Mouse (Mus musculus): ENCODE results near the gene Gle1. TPM values are rescaled to one million over a fixed set of nuclear protein-coding genes. Genes with fewer than 3 reads are reported as not detected.

The Gle1 gene
- polyA plus RNA-seq, 1 experiment from 2014 or later, result 69.8 TPM

Small RNAs within 50 kb of the gene (microRNA-seq; reads per million reads assigned to microRNA genes)
- 0.65 reads per million for gene Mir6997

Other genes starting within 250 kb of the Gle1 start
- gene Gm13420, start 183.7 kb upstream of the Gle1 start, polyA plus RNA-seq (2015; fragmentation: Nextera tagmentation; extraction: Ambion mirVana), result 0.41 and 0.49 TPM in 2 replicates
- gene Gm13547, start 176.1 kb upstream of the Gle1 start, polyA plus RNA-seq (2015; fragmentation: Nextera tagmentation; extraction: Ambion mirVana), result 0.60 and 0.96 TPM in 2 replicates
- gene Coq4, start 147.9 kb upstream of the Gle1 start, polyA plus RNA-seq (2015; fragmentation: Nextera tagmentation; extraction: Ambion mirVana), result 38.2 and 45.7 TPM in 2 replicates
- 32.0 and 32.1 TPM in 2 replicates for gene Trub2, start 146.9 kb upstream of the Gle1 start, polyA plus RNA-seq (2015; fragmentation: Nextera tagmentation; extraction: Ambion mirVana)
- gene Slc27a4, start 132.8 kb upstream of the Gle1 start, polyA plus RNA-seq (2015; fragmentation: Nextera tagmentation; extraction: Ambion mirVana), result 47.2 and 50.0 TPM in 2 replicates
- gene Urm1, start 115.4 kb upstream of the Gle1 start, polyA plus RNA-seq (2015; fragmentation: Nextera tagmentation; extraction: Ambion mirVana), result 25.8 and 27.8 TPM in 2 replicates
- gene Cercam, start 66.3 kb upstream of the Gle1 start, polyA plus RNA-seq (2015; fragmentation: Nextera tagmentation; extraction: Ambion mirVana), result 22.1 and 25.9 TPM in 2 replicates
- gene Odf2, start 46.2 kb upstream of the Gle1 start, polyA plus RNA-seq (2015; fragmentation: Nextera tagmentation; extraction: Ambion mirVana), result 67.9 and 70.8 TPM in 2 replicates
- gene Sptan1, start 30.1 kb downstream of the Gle1 start, polyA plus RNA-seq (2015; fragmentation: Nextera tagmentation; extraction: Ambion mirVana), result 216 and 240 TPM in 2 replicates
- gene Wdr34, start 113.5 kb downstream of the Gle1 start, polyA plus RNA-seq (2015; fragmentation: Nextera tagmentation; extraction: Ambion mirVana), result 73.9 and 79.0 TPM in 2 replicates
- gene Set, start 122.0 kb downstream of the Gle1 start, polyA plus RNA-seq (2015; fragmentation: Nextera tagmentation; extraction: Ambion mirVana), result 315 and 329 TPM in 2 replicates
- 2.4 and 2.8 TPM in 2 replicates for gene Pkn3, start 142.3 kb downstream of the Gle1 start, polyA plus RNA-seq (2015; fragmentation: Nextera tagmentation; extraction: Ambion mirVana)
- gene Zdhhc12, start 158.2 kb downstream of the Gle1 start, polyA plus RNA-seq (2015; fragmentation: Nextera tagmentation; extraction: Ambion mirVana), result 26.3 and 27.7 TPM in 2 replicates
- 13.7 and 13.9 TPM in 2 replicates for gene Zer1, start 189.2 kb downstream of the Gle1 start, polyA plus RNA-seq (2015; fragmentation: Nextera tagmentation; extraction: Ambion mirVana)
- gene Tbc1d13, start 198.3 kb downstream of the Gle1 start, polyA plus RNA-seq (2015; fragmentation: Nextera tagmentation; extraction: Ambion mirVana), result 12.4 and 12.5 TPM in 2 replicates
- 23.7 and 26.1 TPM in 2 replicates for gene Endog, start 236.1 kb downstream of the Gle1 start, polyA plus RNA-seq (2015; fragmentation: Nextera tagmentation; extraction: Ambion mirVana)
- gene Spout1, start 243.0 kb downstream of the Gle1 start, polyA plus RNA-seq (2015; fragmentation: Nextera tagmentation; extraction: Ambion mirVana), result 62.1 and 67.1 TPM in 2 replicates